Mouse (Mus musculus) cerebellum, postnatal 14 days (tissue): Measurements from ENCODE around the gene Mri1.

Experiments
- DNase-seq, 2 experiments: peaks; one replicate each; pipeline ENCODE4 v3.0.0; 2021; ENCODE audit warnings: mixed read lengths in 2 of 2

The Mri1 gene

DNA sequence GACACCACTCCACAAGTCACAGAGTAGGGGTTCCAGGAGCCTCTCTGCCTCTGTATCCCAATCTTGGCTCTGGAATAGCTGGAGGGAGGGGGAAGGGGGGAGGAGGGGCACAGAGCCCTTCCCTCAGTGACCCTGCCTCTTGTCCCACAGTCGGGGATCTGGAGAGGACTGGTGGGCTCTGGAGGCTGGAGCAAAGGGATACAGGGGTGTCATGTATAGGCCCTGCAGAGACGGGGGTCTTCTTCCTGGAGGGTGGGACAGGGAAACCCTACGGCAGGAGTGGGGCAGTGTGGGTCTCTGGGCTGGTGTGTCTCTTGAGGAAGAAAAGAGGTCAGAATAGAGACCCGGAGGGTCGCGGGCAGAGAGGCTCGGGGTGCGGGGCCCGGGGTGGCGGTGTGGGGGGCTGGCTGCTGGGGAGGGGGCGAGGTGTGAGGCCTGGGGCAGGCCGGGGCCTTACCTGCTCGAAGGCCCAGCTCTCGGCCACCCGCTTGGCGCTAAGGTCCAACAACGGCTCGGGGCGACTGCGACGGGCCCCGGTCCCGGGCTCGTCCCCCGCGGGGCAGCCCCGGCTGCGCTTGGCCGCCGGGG, 20.6 kb downstream of the Mri1 start:
- DNase-seq = peak in 1 of 2 experiments; percentile 40

DNA sequence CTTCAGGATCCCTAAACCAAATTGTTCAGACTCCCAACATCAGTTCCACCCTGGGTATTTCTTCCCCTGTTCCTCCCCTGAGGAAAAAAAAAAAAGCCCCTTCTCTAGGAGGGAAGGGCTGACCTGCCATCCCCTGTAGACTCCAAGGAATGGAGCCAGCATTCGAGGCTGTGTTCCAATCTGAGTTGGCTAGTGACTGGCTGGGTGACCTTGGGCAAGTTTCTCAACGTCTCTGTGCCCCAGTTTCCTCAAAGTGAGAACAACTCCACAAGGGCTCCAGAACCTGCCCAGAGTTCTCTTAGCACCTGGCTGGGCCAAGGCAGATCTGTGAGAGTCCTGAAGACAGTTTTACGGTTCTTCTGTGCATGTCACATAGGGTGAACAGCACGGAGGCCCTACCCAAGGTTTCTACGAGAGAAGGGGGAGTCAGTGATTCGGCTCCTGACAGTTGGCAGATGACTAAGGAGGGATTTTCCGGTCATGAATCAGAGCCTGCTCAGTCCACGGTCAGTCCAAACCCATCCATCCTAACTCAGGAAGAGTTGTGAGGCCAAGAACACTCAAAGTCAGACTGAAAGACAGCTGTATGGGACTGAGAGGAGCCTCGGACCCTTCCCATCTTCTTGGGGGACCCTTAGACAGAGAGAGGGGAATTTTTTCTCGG, 21.2 kb downstream of the Mri1 start:
- DNase-seq = peak; percentile 31 to 40

DNA sequence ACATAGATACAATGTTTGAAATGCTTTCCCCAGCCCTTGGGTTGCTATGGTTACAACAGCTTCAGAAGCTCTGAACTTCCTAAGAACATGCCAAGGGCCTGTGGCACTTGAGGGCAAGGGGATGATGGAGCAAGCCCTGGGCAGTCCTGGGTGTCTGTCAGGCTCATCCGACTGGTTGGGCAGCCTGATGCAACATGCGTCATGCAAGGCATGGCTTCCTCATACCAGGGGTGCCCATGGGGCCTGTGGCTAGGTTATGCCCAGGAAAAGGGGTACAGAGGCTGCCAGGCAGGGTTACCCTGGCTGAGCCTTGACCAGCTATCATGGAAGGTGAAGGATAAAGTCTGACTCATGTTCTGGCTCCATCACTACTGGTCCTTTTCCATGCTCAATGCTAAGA, 24.1 kb downstream of the Mri1 start:
- DNase-seq = no peak

DNA sequence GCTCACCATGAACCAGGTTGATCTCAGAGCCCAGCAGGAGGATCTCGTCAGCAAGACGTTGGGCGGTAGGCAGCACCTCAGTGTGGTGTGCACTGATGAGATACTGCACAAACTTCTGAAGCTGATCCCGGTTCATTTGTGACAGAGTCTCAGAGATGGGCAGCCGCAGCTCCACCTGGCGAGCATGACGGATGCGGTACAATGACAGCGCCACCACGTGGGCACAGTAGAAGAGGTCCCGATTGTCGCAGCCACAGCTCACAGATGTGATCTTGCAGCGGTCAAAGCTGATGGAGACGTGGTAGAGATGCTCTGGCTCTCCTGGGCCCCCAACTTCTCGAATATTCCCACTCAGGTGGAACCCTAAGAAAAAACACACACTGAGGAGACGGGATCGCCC, 26.4 kb downstream of the Mri1 start:
- DNase-seq = peak in 1 of 2 experiments; percentile 50

DNA sequence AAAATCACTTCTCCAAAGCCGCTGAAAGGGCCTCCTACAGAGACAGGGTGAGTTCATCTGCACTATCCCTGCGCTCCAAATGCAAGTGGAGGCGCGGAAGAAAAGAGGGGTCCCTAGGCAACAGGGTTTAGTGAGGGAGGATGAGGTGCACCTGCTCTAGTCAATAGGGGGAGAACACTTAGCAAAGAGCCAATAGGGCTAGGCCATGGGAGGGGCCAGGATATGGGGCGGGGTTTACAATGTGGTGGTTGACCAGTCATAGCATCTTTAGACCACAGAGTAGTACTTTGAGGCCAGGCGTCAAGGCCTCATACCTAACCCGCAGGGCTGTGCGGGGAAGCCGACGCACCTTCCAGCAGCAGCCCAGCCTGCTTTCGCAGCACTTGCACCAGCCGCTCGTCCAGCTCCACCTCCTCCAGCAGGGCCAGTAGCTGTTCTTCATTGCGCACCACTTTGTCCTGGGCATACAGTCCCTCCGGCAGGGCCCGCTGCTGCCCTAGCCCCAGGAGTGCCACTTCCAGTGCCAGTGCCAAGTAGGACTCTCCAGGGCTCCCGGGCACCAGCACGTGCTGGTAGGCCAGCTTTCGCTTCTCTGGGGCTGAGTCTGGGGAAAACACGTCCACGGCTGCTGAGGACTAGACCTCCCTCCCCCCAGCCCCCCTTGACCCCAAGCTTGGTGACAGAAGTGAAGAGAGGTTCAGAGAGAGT, 33.6 kb downstream of the Mri1 start:
- DNase-seq = no peak

DNA sequence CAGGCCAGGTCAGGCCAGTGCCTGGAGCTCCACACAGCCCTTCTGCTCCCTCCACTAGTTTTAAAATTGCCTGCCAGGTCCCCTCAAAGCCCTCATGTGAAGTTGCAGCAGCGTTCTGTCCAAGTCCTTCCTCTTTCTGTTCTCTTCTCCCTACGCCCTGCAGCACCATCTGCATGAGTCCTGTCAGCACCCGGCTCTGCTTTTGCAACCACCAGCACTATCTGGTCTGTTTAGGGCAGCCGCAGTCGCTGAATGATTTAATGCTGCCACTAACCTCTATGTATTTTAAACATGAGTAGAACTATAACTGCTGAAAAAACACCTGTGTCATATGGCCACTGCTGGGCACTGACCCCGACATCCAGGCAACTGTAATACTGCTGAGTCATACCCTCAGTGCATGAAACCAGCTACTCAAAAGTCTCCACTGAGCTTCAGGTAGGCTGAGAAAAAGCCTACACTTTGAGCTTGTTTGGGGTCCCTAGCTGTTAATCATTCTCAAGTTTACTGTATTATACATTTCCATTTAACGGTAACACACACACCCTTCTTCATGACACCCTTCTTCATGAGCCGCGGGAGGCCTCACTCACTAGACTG, 34.5 kb downstream of the Mri1 start:
- DNase-seq = no peak

DNA sequence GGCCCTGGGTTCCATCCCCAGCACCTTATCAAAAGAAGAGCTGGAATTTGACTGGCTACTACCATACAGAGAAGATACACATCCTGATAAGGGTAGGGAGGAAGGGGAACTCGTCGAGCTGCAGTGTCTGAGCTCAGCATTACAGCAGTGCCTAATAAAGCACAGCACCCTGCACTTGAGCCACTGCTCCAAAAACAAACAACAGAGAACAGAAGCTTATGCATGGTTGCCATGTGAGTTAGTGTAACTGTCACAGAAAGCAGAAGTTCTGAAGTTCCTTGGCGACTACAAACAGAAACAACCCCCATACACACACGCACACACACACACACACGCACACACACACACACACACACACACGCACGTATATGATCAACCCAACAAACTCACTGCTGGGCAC, 37.0 kb downstream of the Mri1 start:
- no peak for DNase-seq

DNA sequence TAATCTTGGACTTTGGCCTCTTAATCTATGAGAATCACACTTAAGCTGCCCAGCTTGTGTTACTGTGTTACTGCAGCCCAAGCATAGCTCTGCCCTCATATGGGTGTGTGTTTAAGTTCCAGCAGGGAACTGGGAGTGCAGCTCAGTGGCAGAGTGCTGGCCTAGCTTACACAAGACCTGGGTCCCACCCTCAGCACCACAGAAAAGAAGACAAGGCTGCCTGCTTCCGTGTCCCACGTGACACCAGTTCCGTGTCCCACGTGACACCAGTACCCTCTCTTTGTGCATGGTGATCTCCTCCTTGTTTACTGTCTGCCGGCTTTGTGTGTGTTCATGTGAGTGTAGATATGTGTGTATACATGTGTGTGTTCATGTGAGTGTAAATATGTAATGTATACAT, 39.0 kb downstream of the Mri1 start:
- DNase-seq = no peak

DNA sequence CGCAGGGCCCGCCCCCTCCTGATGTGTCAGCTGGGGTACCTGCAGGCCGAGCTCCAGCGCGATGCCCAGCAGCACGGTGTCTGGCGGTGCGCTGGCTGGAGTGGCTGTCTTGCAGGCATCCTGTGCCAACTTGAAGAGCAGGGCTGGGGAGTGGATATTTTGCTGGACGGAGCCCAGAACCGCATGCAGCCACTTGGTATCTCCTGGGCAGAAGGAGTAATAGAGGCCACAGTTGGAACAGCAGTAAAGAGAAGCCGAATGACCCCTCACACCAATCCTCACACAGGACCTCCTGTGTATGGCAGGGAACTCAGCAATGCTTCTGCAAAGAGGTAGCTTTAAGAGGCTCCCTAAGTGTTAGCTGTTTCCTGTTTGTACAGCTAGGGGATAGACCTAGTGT, 39.9 kb downstream of the Mri1 start:
- DNase-seq = no peak

DNA sequence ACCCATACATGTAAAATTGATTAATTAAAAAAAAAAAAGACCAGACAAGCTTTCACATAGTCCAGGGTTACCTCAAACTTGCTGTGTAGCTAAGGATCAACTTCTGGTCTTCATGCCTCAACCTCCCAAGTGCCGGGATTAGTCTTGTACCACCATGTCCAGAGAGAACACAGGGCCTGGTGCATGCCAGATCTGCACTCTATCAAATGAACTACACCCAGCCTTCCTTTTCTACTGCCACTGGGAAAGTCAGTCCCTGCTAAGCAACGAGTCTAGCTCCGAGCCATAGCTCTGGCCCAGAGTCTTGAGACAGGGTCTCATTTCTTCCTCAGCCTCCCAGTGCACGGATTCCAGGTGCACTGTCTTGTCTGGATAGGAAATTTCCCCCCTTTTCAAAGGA, 43.8 kb downstream of the Mri1 start:
- no peak for DNase-seq

DNA sequence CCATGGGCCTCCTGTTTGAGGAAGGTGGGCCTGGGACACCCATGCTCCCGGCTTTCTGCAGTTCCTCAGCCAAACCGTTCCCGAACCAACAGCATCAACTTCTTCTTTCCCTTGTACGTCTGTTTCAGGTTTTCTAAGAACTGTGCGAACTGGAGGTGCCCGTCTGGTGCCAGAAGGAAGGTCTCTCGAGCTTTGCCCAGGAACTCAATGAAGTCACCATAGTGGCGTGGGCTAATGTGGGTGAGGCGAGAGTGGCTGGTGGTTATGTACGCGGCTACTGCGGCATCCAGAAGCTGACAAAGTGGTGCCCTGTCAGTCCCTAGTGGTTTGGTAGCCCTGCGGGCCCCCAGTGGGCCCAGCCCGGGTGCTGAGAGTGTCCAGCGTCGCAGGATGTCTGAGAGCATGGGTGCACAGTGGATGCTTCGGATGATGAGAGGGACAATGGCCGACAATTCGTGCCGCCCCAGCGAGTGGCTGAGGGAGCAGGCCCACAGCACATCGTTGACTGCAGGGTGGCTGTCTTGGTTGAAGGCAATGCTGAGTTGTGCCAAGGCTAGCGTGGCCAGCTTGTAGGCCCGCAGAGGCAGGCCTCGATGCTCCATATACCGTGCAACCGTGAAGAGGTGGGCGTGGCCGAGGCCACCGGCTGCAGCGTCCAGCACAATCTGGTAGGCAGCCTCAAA, 45.1 kb downstream of the Mri1 start:
- DNase-seq = no peak

DNA sequence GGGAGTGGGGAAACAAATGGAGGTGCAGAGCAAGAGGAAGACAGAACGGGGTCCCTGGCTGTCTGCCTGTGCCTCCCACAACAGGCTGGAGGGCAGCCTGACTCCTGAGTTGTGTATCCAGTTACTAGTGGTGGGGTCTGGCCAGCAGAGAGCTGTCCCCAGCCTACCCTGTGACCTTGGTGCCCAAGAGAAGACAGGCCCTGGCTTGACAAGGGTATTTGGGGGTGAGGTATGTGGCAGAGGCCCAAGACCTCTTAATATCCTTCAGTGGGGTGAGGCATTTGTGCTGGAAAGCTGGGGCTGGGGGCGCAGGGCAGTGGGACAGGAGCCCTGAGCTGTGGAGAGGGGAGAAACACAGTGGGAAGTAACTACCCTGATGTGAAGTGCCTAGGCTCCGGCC, 45.9 kb downstream of the Mri1 start:
- no peak for DNase-seq

DNA sequence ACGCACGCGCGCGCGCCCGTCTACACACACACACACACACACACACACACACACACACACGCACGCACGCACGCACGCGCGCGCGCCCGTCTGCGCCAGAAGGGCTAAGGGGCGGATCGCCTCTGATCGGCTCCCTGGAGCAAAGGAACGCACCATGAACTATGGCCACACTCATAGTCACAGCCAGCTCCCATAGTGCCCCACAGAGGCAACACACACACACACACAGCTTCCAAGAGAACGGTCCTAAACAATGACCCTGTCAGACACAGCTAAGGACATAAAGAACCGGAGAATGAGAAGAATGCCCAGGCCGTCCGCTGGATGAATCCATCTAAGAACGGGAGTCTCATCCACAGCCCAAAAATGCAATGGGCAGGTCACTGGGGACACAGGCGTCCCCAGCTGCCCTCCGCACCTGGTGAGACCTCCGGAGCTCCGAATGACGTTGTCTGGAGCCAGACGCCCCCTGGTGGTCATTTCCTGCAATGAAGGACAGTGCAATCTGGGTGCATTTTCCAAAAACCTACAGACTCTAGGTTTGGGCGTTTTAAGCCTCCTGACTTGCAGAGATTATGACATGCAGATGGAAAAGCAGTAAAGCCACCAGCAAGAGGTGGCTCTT, 46.8 kb downstream of the Mri1 start:
- DNase-seq = peak; percentile 91 to 94

DNA sequence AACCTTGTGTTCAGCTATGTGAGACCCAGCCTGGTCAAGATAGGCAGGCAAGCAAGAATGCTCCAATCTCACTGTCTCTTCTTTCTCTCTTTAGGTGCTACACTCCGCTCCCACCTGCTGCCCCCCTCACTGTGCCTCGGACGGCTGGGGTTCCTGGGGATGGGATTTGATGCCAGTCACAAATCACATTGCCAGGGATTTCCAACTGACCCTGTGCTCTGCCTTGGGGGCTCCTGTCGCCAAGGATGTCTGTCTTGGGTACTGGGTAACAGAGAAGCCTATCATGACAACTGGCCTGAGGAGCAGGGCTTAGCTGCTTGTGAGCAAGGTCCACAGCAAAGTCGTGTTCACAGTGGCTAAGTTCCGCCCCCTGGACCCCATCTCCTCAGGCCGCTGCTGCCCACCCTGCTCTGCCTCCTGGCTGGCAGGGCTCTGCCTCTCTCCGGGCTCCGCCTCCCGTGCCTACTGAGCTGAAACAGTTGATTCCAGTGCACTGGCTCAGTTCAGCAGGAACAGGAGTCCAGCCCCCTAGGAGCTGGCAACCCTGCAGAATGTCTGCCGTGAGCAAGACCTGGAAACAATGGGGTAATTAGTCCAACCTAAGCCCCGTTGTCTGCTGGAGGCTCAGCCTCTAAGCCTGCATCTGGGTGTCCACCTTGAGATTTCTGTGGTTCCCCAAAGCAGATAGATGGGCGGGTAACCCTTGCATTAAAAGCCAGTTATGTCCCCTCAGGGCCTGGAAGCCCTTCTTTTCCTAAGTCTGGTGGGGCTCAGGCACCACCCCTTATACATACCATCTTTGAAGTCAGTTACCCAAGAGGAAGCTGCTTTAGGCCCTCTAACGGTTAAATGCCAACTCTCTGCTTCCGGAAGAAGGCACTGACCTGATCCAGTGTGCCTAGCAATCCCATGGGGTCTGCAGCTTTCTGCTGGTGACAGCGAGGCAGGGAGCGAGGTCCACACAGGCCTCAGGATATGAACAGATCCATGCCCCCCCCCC, 48.4 kb downstream of the Mri1 start:
- DNase-seq = peak; percentile 40 to 53

DNA sequence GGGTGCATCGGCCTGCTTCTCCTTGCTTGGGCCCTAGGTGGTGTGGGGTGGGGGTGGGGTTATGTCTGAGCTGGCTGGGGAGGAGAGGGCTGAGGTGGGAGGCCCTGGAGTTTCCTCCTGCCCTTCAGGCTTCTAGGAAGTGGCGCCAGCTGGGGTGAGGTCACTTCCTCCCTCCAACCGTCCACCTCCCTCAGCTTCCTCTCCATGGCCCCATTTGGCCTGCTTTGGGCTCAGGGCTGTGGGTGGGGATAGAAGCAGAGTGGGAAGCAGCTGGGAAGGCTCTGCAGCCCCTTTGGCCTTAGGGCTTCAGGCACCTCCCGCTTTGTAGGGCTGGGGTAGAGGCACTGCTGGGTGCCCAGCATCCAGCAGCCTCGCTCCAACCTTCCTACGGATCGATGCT, 49.3 kb downstream of the Mri1 start:
- DNase-seq = no peak

DNA sequence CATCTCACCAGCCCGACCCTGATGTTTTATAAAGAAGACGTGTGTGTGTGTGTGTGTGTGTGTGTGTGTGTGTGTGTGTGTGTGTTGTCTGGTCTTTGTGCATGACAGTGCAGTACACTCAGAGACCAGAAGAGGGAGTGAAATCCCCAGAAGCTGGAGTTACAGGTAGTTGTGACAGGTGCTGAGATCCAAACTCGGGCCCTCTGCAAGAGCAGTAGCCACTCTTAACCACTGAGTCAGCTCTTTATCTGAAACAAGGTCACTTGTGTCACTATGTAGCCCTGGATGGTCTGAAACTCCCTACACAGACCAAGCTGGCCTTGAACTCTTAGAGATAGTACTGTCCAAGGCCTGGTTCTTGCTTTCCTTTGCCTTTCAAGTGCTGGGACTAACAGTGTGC, 50.5 kb downstream of the Mri1 start:
- no peak for DNase-seq

DNA sequence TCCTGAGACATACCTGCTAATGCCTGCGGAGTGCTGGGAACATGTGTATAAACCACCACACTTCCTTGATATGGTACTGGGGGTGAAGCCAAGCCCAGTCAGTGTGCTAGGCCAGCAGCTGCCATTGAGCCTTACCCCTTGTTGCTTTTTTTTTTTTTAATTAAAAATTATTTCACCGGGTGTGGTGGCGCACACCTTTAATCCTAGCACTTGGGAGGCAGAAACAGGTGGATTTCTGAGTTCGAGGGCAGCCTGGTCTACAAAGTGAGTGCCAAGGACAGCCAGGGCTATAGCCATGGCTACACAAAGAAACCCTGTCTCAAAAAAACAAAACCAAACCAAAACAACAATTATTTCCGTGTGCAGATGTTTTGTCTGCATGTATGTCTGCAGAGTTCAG, 52.1 kb downstream of the Mri1 start:
- DNase-seq = no peak

DNA sequence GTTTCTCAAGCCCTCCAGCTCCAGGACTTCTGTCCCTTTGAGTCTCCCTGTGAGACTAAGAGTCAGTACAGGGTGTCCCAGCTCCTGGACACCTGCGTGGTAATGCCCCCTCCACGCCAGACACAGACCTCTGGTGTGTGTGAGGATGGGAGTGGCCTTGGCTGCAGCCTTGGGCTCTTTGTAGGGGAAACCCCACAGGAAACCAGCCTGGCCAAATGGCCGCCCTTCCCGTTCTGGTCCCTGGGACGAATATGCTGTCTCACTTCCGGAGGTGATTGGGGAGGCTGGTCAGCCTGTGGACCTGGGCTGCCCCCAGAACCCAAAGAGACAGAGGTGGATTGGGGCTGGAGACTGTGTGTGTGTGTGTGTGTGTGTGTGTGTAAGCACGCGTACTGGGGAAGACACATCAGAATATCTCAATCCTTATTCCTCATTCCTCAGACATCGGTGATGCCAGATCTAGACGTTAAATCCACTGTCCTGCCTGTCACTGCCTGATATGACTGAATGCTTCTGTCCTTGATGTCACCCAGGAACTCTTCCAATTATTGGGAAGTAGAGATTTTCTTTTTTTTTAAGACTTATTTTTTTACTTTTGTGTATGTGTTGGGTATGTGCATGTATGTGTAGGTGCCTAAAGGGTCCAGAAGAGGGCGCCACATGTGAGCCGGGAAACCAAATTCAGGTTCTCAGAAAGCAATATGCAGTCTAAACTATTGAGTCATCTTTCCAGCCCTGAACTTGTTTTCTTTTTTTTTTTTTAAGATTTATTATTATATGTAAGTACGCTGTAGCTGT, 53.0 kb downstream of the Mri1 start:
- DNase-seq = peak in 1 of 2 experiments; percentile 46

DNA sequence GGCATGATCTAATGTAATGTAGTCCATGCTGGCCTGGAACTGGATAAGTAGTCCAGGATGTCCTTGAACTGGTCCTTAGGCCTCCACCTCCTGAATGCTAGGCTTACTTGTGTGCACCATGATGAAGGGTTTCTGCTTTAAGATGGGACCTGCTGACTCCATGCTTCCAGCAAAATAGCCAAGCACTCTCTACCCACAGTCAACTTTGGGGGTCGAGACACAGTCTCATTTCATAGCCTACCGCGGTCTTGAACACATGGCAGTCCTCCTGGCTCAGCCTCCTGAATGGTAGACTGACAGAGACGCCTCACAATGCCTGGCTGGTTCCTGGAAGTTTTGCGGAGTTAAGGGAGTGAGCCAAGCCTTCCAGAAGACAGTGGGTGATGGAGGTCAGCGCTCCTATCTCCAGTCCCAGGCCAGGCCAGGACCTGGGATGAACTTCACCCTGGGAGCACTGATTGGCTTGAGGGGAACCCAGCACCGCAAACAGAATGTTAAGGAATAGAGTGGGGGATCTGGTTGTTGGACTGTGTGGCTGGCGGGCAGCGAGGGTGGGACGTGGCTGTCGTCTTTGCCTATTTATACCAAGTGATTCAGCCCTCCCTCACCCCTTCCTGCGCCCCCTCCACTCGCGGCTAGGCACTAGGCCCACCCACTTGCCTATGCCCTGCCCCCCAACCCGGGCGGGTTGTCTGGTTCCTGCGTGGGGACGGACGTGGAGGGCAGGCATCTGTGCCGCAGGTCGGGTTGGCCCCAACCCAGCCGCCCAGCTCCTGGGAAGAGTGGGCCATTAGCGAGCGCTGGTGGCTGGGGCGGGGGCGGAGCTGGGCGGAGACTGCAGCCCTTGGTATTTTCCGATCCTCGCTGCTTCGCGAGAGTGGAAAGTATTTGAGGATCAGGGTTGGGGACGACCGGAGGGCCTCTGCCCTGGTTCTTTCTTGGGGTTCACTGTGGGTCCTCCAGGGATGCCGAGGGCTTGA, 53.9 kb downstream of the Mri1 start:
- peak; percentile 57 to 74 for DNase-seq
